Mouse (Mus musculus) neural tube, embryonic 15.5 days (tissue): ENCODE measurements around the gene Aplnr. TPM values are rescaled to one million over a fixed set of nuclear protein-coding genes. Genes with fewer than 3 reads are reported as not detected.

Source experiments
- ATAC-seq: fragments of 200-750 bp; cut with Nextera tagmentation; 2 replicates; pipeline ENCODE4 v1.8.0; 2017; ENCODE audit warnings: mild to moderate bottlenecking, moderate TSS enrichment, moderate library complexity; ENCODE audit not compliant: low FRiP score
- H3K27ac ChIP-seq: fragments of 300-500 bp; sonication (generic); replicated peaks from 2 replicates; pipeline ENCODE4 v1.5.1; 2015; ENCODE audit warnings: mild to moderate bottlenecking, inconsistent platforms
- H3K27me3 ChIP-seq: fragments of 300-500 bp; sonication (generic); replicated peaks from 2 replicates; pipeline ENCODE4 v1.6.1; 2015; ENCODE audit warnings: inconsistent platforms
- H3K36me3 ChIP-seq: fragments of 300-500 bp; sonication (generic); 2 replicates; pipeline ENCODE4 v1.6.1; 2015; ENCODE audit warnings: inconsistent platforms
- H3K4me1 ChIP-seq: fragments of 300-500 bp; sonication (generic); 2 replicates; pipeline ENCODE4 v1.6.1; 2015; ENCODE audit warnings: inconsistent platforms
- H3K4me2 ChIP-seq: fragments of 300-500 bp; sonication (generic); 2 replicates; pipeline ENCODE4 v1.6.1; 2015; ENCODE audit warnings: inconsistent platforms, mild to moderate bottlenecking, moderate library complexity
- H3K4me3 ChIP-seq: fragments of 300-500 bp; sonication (generic); replicated peaks from 2 replicates; pipeline ENCODE4 v1.5.1; 2015; ENCODE audit warnings: mild to moderate bottlenecking, inconsistent platforms
- H3K9ac ChIP-seq: fragments of 300-500 bp; sonication (generic); replicated peaks from 2 replicates; pipeline ENCODE4 v1.6.1; 2015; ENCODE audit warnings: mild to moderate bottlenecking, inconsistent platforms
- H3K9me3 ChIP-seq: fragments of 300-500 bp; sonication (generic); replicated peaks from 2 replicates; pipeline ENCODE4 v1.6.1; 2016; ENCODE audit warnings: inconsistent platforms
- WGBS: fragments of 180-500 bp; shearing (Covaris S2); methylation state at CpG from one replicate; pipeline ENCODE4 v1.1.7; 2015; ENCODE audit warnings: mixed read lengths; 5-methylcytosine and 5-hydroxymethylcytosine counted together
- polyA plus RNA-seq: library from polyadenylated mRNA; unstranded; fragments of >200 nt; fragmentation: Nextera tagmentation; extraction: Ambion mirVana; gene quantifications from 2 replicates; pipeline ENCODE4 v1.2.1, GENCODE M21; 2015

Aplnr gene
- polyA plus RNA-seq, 1 experiment from 2014 or later: 29.8 TPM

GRCm38 (mm10) chr2:85106941-85107340 is 29.1 kb upstream of the Aplnr start:
- Histone ChIP-seq H3K36me3 (no peaks in the 10 kb centered on the region), H3K9me3 (no peaks in the 10 kb centered on the region), H3K9ac (no peak overlapping the region), H3K4me2 (no peak overlapping the region), H3K27ac (no peak overlapping the region), H3K27me3 (no peaks in the 10 kb centered on the region), H3K4me3 (no peak overlapping the region), H3K4me1 (peaks cover 6% of the 10 kb centered on the region; the same call in 1 of the 2 replicates)
- 81% methylated on average over 4 of the region's 4 CpGs for WGBS
- no peak for ATAC-seq

- WGBS: 65% methylated on average over 9 of the region's 9 CpGs
- H3K4me2 ChIP-seq: no peak overlapping the region
- no peak overlapping the region for H3K9ac ChIP-seq
- H3K27ac ChIP-seq: peak overlapping the region; percentile 45; the same call in 1 of the 2 replicates
- peak; percentile 86 for ATAC-seq
- H3K9me3 ChIP-seq: no peaks in the 10 kb centered on the region
- H3K4me1 ChIP-seq: peaks cover 6% of the 10 kb centered on the region; the same call in 1 of the 2 replicates
- H3K4me3 ChIP-seq: no peak overlapping the region
- no peaks in the 10 kb centered on the region for H3K36me3 ChIP-seq
- H3K27me3 ChIP-seq: no peaks in the 10 kb centered on the region
Observed at GRCm38 (mm10) chr2:85110288-85110875, 25.6 kb upstream of the Aplnr start.

GRCm38 (mm10) chr2:85123187-85123868 is 12.7 kb upstream of the Aplnr start:
- ATAC-seq: peak; percentile 92
- Histone ChIP-seq H3K9me3 (peaks cover 5% of the 10 kb centered on the region; the same call in 1 of the 2 replicates), H3K4me3 (no peak overlapping the region), H3K27ac (no peak overlapping the region), H3K4me1 (0 out of 2 replicates have a peak, but pooled peaks cover 2% of the 10 kb centered on the region), H3K36me3 (no peaks in the 10 kb centered on the region), H3K9ac (no peak overlapping the region), H3K27me3 (no peaks in the 10 kb centered on the region), H3K4me2 (no peak overlapping the region)
- WGBS: 30% methylated on average over 5 of the region's 5 CpGs

- no peaks in the 10 kb centered on the region for H3K36me3 ChIP-seq
- no peak overlapping the region for H3K4me3 ChIP-seq
- WGBS: 36% methylated on average over 1 of the region's 1 CpGs
- H3K27me3 ChIP-seq: no peaks in the 10 kb centered on the region
- no peak overlapping the region for H3K9ac ChIP-seq
- H3K9me3 ChIP-seq: peaks cover 5% of the 10 kb centered on the region; the same call in 1 of the 2 replicates
- H3K4me2 ChIP-seq: no peak overlapping the region
- H3K27ac ChIP-seq: no peak overlapping the region
- peak; percentile 96 for ATAC-seq
- H3K4me1 ChIP-seq: 0 out of 2 replicates have a peak, but pooled peaks cover 2% of the 10 kb centered on the region
Observed at GRCm38 (mm10) chr2:85123869-85124535, 12.0 kb upstream of the Aplnr start.

- Histone ChIP-seq H3K36me3 (no peaks in the 10 kb centered on the region), H3K9me3 (peaks cover 5% of the 10 kb centered on the region; the same call in 1 of the 2 replicates), H3K4me1 (no peaks in the 10 kb centered on the region), H3K4me3 (no peak overlapping the region), H3K27me3 (no peaks in the 10 kb centered on the region), H3K9ac (no peak overlapping the region), H3K27ac (no peak overlapping the region), H3K4me2 (no peak overlapping the region)
- no peak for ATAC-seq
- WGBS: 59% methylated on average over 6 of the region's 6 CpGs
Observed at GRCm38 (mm10) chr2:85129496-85129971, 6.5 kb upstream of the Aplnr start.

- H3K4me3 ChIP-seq: no peak overlapping the region
- WGBS: 41% methylated on average over 2 of the region's 2 CpGs
- no peak overlapping the region for H3K27ac ChIP-seq
- H3K4me1 ChIP-seq: no peaks in the 10 kb centered on the region
- H3K27me3 ChIP-seq: no peaks in the 10 kb centered on the region
- no peak overlapping the region for H3K9ac ChIP-seq
- no peak for ATAC-seq
- no peak overlapping the region for H3K4me2 ChIP-seq
- H3K9me3 ChIP-seq: 0 out of 2 replicates have a peak, but pooled peaks cover 2% of the 10 kb centered on the region
- no peaks in the 10 kb centered on the region for H3K36me3 ChIP-seq
Observed at GRCm38 (mm10) chr2:85131226-85131625, 4.8 kb upstream of the Aplnr start.

- ATAC-seq: no peak
- Histone ChIP-seq H3K9me3 (no peaks in the 10 kb centered on the region), H3K4me2 (no peak overlapping the region), H3K9ac (no peak overlapping the region), H3K4me1 (no peaks in the 10 kb centered on the region), H3K36me3 (no peaks in the 10 kb centered on the region), H3K4me3 (no peak overlapping the region), H3K27ac (no peak overlapping the region), H3K27me3 (no peaks in the 10 kb centered on the region)
- 22% methylated on average over 1 of the region's 1 CpGs for WGBS
Observed at GRCm38 (mm10) chr2:85131724-85132123, 4.3 kb upstream of the Aplnr start.

- Histone ChIP-seq H3K27ac (no peak overlapping the region), H3K27me3 (no peaks in the 10 kb centered on the region), H3K36me3 (no peaks in the 10 kb centered on the region), H3K9ac (no peak overlapping the region), H3K4me2 (no peak overlapping the region), H3K4me3 (no peak overlapping the region), H3K9me3 (no peaks in the 10 kb centered on the region), H3K4me1 (no peaks in the 10 kb centered on the region)
- no peak for ATAC-seq
- WGBS: 74% methylated on average over 2 of the region's 2 CpGs
Observed at GRCm38 (mm10) chr2:85132204-85132603, 3.8 kb upstream of the Aplnr start.

- 57% methylated on average over 1 of the region's 1 CpGs for WGBS
- H3K27me3 ChIP-seq: no peaks in the 10 kb centered on the region
- no peak overlapping the region for H3K4me2 ChIP-seq
- no peaks in the 10 kb centered on the region for H3K4me1 ChIP-seq
- no peaks in the 10 kb centered on the region for H3K36me3 ChIP-seq
- H3K9ac ChIP-seq: no peak overlapping the region
- no peak overlapping the region for H3K27ac ChIP-seq
- H3K9me3 ChIP-seq: no peaks in the 10 kb centered on the region
- H3K4me3 ChIP-seq: no peak overlapping the region
- no peak for ATAC-seq
Observed at GRCm38 (mm10) chr2:85135099-85135498, 926 bp upstream of the Aplnr start.

GRCm38 (mm10) chr2:85136831-85137520 is 951 bp downstream of the Aplnr start:
- H3K36me3 ChIP-seq: no peaks in the 10 kb centered on the region
- H3K4me1 ChIP-seq: no peaks in the 10 kb centered on the region
- H3K4me3 ChIP-seq: peak overlapping the region; percentile 6; the same call in 1 of the 2 replicates
- H3K27ac ChIP-seq: no peak overlapping the region
- ATAC-seq: no peak
- H3K9ac ChIP-seq: no peak overlapping the region
- H3K9me3 ChIP-seq: no peaks in the 10 kb centered on the region
- no peaks in the 10 kb centered on the region for H3K27me3 ChIP-seq
- no peak overlapping the region for H3K4me2 ChIP-seq
- WGBS: 87% methylated on average over 21 of the region's 21 CpGs

GRCm38 (mm10) chr2:85137601-85138140 is 1.6 kb downstream of the Aplnr start:
- no peaks in the 10 kb centered on the region for H3K9me3 ChIP-seq
- no peaks in the 10 kb centered on the region for H3K27me3 ChIP-seq
- H3K36me3 ChIP-seq: no peaks in the 10 kb centered on the region
- H3K4me2 ChIP-seq: no peak overlapping the region
- H3K4me3 ChIP-seq: peak overlapping the region; percentile 6; the same call in 1 of the 2 replicates
- 81% methylated on average over 10 of the region's 10 CpGs for WGBS
- ATAC-seq: no peak
- H3K4me1 ChIP-seq: no peaks in the 10 kb centered on the region
- no peak overlapping the region for H3K9ac ChIP-seq
- no peak overlapping the region for H3K27ac ChIP-seq
